Mouse (Mus musculus): Measurements from ENCODE around the gene Nfix.

- TF ChIP-seq CTCF (IDR thresholded peaks at IDR 0.05; ENCODE audit: insufficient read depth, low read depth, low read length) (no peak), POLR2A (IDR thresholded peaks at IDR 0.05; ENCODE audit: insufficient read depth, low read depth, low read length) (no peak)
These were observed 25.7 kb downstream of the Nfix start for GRCm38 (mm10) chr8:84774473-84774911.

All from olfactory bulb, adult 2 months (tissue).